Mouse (Mus musculus): ENCODE data around the gene Smarcb1.

GRCm38 (mm10) chr10:75898039-75898564 is 23.3 kb downstream of the Smarcb1 start:
- no peak for TF ChIP-seq CTCF (IDR thresholded peaks at IDR 0.05; ENCODE audit: extremely low read depth, insufficient read length, insufficient replicate concordance, low read depth, low read length)
- TF ChIP-seq POLR2A (IDR thresholded peaks at IDR 0.05; ENCODE audit: low read depth, low read length), result no peak

Data from small intestine, adult 2 months (tissue).